Mouse (Mus musculus): ENCODE measurements around the gene Ubr2.

Ubr2 gene

DNA sequence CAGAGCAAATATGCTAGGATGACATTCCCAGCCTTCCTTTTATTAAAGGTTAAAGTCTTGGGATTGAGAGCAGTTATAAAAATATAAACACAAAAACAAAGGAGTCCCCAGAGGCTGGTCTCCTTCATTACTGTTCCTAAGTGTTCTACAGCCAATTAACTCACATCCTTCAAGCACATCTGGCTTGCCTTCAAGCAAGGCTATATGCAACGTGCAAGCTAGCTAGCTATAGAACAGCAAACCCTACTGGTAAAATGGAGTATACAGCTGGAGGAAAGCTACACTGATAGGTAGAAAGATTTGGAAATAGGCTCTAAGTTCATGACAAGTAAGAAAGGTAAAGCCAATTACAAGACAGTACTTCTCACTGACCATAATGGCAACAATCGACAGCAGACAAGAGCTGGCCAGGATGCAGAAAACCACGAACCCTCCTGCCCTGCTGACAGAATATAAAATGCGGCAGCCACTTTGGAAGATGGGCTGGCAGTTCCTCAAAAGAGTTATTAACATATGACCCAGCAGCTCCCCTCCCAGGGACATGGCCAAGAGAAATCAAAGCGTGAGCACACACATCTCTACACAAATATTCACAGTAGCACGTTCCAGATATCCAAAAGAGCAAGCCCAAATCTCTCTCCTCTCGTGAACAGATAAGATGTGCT, 4.5 kb downstream of the Ubr2 start:
- ATAC-seq (ENCODE audit: insufficient number of reproducible peaks, low FRiP score, low TSS enrichment) = no peak

DNA sequence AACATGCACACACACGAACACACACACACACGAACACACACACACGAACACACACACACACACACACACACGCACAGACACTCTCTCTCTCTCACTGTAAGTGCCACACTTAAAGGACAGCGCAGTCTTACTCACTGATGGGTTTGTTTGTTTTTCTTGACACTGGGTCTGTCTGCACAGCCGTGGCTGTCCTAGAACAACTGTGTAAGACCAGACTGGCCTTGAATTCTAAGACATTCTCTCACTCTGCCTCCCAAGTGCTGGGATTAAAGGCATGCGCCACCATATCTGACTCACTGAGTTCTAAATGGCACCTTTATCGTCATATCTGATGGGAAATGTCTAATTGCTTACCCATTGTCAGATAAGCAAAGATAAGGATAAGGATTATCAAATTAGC, 7.1 kb downstream of the Ubr2 start:
- no peak for ATAC-seq (ENCODE audit: insufficient number of reproducible peaks, low FRiP score, low TSS enrichment)

DNA sequence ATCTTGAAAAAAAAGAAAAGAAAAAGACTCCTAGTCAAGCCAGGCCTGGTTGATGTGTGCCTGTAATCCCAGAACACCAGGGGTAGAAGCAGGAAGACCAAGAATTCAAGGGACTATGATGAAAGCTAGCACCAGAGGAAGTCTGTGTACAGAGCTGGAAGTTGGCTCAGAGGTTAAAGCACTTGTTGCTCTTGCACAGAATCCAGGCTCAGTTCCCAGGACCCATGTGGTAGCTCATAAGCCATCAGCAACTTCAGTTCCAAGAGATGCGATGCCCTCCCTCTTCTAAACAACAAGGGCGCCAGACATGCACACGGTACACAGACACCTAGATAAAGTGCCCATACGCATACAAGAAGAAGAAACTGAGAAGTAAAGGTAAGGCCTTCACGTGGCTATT, 8.0 kb downstream of the Ubr2 start:
- no peak for ATAC-seq (ENCODE audit: insufficient number of reproducible peaks, low FRiP score, low TSS enrichment)

DNA sequence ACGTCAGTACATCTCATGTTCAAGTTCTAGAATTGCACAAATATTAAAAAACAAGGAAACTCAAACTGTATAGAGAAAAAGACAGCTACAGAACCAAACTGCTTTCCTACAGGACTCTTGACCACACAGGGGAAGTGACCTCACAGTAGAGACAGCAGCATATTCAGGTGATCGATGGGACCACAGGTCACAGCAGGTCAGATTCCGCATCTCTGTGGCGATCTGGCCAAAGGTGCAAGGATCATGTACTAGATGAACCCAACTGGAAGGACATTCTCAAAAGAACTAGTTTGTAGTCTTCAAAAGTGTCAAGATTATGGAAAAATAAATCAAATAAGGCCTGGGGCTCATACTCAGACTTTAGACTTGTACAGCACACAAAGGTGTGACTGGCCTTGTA, 11.5 kb downstream of the Ubr2 start:
- ATAC-seq (ENCODE audit: insufficient number of reproducible peaks, low FRiP score, low TSS enrichment) = no peak

DNA sequence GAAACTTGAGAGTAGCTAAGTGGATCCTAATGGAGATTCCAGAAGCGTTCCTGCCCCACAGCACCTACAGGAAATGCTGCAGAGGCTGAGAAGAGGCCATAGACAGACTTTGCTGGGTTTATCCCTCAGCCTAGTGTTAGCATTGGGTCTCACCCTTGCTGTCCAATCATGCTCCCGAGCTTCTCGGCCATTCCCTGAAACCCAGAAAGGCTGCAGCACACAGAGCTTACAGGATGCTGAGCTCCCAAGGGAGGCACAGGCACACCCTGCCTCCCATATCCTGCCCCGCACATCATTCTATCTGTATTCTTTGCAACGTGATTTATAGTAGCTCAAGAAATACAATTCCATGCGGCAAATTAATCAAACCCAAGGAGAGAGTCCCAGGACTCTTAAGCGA, 13.9 kb downstream of the Ubr2 start:
- ATAC-seq (ENCODE audit: insufficient number of reproducible peaks, low FRiP score, low TSS enrichment) = no peak

DNA sequence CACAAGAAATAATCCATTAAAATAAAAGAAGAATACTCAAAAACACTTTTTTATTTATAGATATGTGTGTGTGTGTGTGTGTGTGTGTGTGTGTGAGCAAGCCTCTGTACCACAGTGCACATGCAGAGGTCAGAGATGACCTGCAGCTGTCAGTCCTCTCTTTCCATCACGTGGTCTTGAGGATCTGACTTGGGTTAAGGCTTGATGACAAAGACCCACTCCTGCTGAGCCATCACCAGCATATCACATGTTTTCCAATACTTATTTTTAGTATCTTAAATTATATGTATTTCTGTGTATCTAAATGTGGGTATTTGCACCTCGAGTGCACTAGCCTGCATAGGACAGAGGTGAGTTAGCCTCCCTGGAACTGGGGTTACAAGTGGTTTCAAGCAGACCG, 14.7 kb downstream of the Ubr2 start:
- no peak for ATAC-seq (ENCODE audit: insufficient number of reproducible peaks, low FRiP score, low TSS enrichment)

DNA sequence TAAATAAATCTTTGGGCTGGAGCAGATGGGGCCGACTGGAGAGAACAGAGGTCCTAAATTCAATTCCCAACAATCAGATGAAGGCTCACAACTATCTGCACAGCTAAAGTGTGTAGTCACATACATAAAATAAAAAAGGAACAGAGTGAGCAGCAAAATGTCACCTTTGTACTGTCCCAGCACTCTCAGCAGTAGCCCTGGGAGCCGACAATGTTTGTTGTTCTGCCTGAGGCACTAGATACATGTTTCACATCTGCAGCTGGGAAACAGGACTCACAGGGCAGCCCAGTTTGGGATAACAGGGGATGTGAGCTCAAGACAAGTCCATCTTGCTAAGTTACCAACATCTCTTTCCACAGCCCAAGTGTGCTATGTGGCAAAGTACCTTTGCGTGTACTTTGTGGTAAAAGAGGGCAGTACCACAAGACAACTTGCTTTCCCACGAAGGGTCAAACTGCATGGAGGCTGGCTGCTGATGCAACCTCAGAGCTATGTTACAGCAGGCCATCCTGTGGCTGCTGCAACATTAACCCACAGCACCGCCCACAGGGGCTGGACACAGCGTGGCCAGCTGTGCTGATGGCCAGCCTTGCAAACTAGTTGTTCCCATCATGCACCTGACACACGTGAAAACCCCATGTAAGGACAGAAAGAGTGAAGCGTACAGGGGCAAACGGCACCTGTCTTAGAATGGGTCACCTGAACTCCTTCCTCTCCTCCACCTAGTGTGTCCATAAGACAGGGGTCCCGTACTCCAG, 15.5 kb downstream of the Ubr2 start:
- ATAC-seq (ENCODE audit: insufficient number of reproducible peaks, low FRiP score, low TSS enrichment) = no peak

DNA sequence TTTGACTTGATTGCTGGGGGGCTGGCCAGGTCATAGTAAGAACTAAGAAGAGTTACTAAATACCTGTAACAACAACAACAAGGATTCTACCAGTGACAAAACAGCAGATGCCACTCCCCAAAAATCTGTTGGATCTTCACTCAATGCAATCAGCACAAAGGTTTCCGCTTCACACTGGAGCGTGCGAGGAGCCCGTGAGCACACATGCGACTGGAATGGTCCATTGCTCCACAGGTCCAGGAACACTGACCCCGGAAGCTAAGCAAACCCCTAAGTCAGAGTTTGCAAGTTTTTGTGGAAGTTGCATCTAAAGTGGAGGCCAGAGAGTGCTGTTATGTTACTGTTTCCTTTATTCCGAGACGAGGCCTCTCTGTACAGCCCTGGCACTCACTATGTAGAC, 16.7 kb downstream of the Ubr2 start:
- ATAC-seq (ENCODE audit: insufficient number of reproducible peaks, low FRiP score, low TSS enrichment) = no peak

DNA sequence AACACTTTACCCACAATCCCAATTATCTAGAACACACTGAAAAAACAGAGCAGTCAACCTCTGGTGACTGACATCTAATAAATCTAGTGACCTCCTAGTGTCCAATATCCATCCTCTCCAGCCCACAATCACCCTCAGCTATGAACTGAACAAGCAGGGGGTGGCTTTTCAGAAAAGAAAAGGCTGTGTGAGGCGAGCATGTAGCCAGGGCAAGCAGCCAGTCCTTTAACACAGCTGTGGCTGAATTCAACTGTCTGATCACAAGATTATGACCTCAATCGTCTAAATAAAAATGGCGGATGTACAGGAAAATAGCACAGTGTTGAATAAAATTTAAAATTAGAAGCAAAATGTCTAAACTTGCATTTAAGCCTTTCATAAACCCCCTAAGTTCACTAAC, 22.7 kb downstream of the Ubr2 start:
- ATAC-seq (ENCODE audit: insufficient number of reproducible peaks, low FRiP score, low TSS enrichment) = no peak

DNA sequence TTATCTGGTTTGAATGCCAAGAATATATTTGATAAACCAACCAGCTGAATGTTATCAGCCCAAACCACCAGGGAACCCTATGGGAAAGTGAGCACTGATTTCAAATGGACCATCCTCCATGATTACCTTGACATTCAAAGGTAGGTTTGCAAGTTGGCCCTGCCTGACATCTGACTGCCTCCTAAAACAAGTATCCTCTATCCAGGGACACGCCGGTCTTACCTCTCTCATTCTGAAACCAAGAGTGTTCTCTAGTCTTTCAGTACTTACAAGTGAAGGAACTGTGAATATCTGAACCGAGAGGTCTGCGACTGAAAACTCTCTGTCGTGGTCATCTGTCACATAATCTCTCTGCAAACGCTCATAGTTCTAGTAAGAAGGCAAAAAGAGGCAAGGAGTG, 30.3 kb downstream of the Ubr2 start:
- ATAC-seq (ENCODE audit: insufficient number of reproducible peaks, low FRiP score, low TSS enrichment) = no peak

DNA sequence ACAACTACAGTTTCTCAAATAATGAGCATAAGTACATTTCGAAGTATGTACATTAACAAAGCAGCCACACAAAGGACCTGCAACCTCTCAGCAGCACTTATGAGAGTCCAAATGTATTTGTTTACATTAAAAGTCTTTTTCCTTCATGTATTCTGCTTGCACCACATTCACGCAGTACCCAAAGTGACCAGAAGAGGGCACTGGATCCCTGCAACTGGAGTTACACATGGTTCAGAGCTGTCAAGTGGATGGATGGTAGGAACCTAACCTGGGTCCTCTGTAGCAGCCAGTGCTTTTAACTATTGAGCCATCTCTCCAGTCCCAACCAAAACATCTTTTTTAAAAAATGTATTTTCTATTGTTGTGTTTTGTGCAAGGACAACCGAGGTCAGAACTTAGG, 35.2 kb downstream of the Ubr2 start:
- ATAC-seq (ENCODE audit: insufficient number of reproducible peaks, low FRiP score, low TSS enrichment) = no peak

DNA sequence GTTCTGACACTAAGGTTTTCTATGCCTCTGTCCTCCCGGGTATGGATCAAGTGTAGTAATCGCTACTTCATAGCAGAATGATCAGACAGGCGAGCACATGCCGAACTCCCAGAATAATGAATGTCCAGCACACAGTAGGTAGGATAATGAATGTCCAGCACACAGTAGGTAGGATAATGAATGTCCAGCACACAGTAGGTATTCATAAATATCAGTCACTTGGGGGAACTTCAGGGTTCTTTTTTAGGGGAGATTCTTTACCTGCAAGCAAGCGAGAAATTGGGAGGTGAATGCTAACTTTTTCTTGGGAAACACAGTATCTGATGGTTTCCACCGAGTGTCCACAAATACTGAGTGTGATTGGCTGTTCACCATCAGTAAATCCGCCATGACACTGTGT, 37.8 kb downstream of the Ubr2 start:
- no peak for ATAC-seq (ENCODE audit: insufficient number of reproducible peaks, low FRiP score, low TSS enrichment)

DNA sequence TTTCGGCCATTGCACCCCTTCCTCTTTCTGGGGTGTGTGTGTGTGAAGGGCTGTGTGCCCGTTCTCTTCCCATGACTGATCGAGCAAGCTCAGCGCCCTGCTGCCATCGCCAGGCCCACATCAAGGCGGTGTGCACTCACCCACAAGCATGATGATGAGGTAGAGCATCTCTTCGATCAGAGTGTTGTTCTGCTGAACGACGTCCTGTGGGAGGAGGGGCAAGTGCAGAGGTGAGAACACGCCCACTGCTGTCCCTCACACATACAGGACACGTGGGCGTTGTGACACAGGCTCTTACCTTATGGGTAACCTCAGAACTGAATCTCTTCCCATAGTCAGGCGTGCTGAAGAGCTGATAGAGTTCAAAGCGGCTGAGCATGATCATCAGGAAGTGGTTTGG, 43.5 kb downstream of the Ubr2 start:
- ATAC-seq (ENCODE audit: insufficient number of reproducible peaks, low FRiP score, low TSS enrichment) = no peak

DNA sequence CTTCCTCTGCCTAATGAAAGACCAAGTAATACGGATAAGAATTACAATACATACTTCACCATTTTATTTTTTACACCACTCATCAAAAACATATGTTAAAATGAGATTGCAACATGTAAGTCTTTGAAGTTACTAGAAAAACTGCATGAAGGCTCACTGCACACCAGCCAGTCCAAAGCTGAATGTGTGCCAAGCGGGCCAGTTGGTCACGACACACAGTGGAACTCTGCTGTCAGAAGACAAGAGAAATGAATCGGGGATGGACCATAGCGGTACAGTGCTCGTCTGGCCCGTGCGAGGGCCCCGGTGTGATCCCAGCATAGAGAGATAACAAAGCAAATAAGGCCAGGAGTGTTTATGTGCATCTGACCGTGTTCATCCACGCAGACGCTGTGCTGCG, 47.2 kb downstream of the Ubr2 start:
- no peak for ATAC-seq (ENCODE audit: insufficient number of reproducible peaks, low FRiP score, low TSS enrichment)

DNA sequence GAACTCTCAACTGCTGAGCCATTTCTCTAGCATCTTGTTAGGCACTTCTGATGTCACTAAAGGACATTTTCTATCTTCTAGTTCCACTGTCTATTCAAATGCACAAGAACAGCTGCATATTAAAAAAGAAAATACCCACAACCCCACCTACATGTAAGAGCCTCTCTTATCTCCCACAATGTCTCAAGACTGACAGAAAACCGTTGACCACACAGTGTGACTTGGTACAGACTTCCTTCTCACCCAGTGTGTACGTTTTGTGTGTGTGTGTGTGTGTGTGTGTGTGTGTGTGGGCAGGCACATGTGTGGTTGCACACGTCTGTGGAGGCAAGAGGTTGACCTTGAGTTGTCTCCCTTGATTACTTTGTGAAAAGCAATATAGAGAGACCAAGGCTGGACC, 48.2 kb downstream of the Ubr2 start:
- ATAC-seq (ENCODE audit: insufficient number of reproducible peaks, low FRiP score, low TSS enrichment) = no peak

DNA sequence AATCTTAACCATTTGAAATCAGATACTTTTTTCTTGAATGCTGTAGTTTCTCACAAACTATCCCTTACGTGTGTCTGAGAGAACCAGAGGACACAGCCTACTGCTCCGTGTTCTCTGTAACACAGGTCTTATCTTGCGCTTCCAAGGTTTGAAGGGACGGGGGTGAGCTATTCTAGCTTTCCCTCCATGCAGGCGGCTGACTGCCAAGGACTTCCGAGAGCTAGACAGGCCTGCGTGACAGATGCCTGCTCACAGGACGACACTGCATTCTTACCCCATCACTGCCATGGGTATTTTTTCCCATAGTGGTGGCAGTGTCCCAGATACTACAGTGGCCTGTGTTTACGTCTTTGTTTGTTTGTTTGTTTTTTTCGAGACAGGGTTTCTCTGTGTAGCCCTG, 50.1 kb downstream of the Ubr2 start:
- no peak for ATAC-seq (ENCODE audit: insufficient number of reproducible peaks, low FRiP score, low TSS enrichment)

DNA sequence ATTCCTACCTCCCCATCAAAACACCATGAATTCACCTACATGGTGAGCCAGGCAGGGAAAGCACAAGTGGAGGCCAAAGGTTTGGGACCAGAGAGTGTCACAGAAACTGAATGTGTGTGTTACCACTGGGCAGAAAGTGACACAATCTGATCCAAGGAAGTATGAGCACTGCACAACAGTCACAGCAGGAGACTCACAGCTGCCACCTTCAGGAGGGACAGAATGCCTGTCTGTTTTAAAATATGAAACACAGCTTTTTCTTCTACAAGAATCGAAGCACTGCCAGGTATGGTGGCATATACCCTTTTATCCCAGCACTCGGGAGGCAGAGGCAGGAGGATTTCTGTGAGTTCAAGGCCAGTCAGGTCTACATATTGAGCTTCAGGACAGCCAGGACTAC, 52.3 kb downstream of the Ubr2 start:
- ATAC-seq (ENCODE audit: insufficient number of reproducible peaks, low FRiP score, low TSS enrichment) = no peak

DNA sequence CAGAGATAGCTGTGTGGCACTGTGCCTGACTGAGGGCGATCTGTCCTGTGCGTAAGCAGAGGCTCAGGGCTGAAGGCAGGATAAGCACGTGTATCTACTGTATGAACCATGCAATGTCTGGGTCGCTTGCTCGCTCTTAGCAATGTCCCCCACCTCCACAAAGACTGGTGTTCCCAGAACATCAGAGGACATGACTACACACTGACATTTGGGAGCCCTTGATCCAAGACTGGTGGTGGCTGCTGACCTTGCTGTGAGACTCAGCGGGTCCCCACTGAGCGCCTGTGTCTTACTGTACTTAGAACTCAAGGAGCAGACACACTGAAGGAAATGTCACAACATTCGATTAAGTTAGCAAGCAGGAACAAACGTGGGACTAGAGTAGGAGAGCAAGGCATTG, 64.1 kb downstream of the Ubr2 start:
- ATAC-seq (ENCODE audit: insufficient number of reproducible peaks, low FRiP score, low TSS enrichment) = no peak

DNA sequence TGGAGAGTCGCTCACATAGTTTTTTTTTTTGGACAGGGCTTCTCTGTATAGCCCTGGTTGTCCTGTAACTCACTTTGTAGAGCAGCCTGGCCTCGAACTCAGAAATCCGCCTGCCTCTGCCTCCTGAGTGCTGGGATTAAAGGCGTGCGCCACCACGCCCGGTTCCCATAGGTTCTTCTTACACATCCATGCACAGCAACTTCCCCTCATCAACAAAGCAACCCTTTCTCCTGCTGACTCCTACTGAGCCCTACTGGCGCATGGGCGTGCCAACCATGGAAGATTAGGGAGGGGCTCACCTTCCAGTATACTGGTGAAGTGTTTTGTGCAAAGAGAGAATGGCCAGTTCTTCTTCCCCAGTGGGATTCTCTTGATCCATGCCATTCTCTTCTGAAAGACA, 67.9 kb downstream of the Ubr2 start:
- no peak for ATAC-seq (ENCODE audit: insufficient number of reproducible peaks, low FRiP score, low TSS enrichment)

DNA sequence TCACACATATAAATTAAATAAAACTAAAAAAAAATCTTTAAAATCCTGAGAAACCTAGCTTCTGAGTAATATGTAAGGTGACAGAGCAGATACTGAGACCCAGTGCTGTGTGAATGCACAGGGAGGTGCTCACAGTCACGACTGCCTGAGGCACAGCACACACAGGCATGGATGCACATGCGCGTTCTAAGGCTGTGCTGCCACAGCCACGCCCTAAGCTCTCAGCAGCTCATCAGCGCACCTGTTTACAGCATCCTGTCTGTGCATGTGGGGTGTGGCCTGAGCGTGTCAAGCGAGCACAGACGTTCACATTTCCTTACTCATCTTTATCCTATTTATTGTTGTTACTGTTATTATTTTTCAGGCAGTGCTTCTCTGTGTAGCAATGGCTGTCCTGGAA, 69.9 kb downstream of the Ubr2 start:
- no peak for ATAC-seq (ENCODE audit: insufficient number of reproducible peaks, low FRiP score, low TSS enrichment)

DNA sequence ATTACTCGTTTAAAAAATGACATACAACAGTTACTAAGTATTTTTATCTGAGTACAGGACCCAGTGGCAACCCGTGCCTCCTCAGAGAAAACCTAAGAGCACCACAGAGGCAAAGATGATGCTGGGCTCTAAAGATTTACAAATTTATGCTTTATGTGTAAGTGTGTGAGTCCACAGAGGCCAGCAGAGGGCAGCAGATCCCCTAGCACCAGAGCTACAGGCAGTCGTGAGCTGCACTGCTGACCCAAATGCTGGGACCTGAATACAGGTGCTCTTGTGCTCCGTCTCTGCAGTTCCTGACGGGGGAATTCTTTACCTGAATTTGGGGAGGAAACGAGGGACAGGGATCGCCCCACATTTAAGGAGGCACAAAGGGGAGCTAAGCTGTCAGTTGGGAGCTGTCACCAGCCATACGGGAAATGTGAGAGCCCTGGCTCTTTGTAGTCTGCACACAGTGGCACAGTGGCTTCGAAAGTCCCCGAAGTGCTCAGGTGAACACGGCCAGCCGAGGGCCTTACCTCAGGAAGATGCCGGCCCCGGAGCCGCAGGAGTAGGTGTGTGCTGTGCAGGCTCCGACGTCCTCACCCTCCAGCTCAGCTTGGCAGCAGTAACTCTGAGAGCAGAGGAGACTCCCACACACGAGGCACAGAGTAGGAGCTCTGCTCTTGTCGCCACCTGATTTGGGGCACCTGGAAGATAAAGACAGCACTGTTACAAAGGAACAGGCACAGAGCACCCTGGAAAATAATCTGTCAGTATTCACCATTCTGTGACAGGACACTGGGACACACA, 76.6 kb downstream of the Ubr2 start:
- no peak for ATAC-seq (ENCODE audit: insufficient number of reproducible peaks, low FRiP score, low TSS enrichment)

DNA sequence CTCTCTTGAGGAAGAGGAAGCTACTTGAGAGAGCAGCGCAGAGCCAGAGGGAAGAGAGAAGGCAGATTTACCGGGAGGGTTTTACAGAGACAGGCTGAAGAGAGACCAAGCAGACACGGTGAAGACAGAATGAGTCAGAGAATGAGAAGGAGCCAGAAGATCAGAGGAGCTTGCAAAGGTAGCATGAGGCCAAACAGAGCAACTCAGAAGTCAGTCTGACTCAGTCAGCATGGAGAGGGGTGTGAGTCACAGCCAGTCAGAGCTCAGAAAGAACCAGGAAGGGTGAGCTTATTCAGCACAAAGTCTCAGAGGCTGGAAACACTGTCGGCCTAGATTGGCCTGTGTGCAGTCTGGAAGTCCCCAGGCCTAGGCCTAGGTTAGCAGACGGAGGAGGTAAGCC, 77.4 kb downstream of the Ubr2 start:
- no peak for ATAC-seq (ENCODE audit: insufficient number of reproducible peaks, low FRiP score, low TSS enrichment)

Data from cerebellum, adult (tissue).